Mouse (Mus musculus) neural tube, embryonic 15.5 days (tissue): ENCODE results near the gene Msi2. TPM values are rescaled to one million over a fixed set of nuclear protein-coding genes. Genes with fewer than 3 reads are reported as not detected.
A peak's percentile ranks its signal among the peaks of the same experiment; 100 is the strongest.

ENCODE experiments used
- ATAC-seq: fragments of 200-750 bp; cut with Nextera tagmentation; 2 replicates; pipeline ENCODE4 v1.8.0; 2017; ENCODE audit warnings: mild to moderate bottlenecking, moderate TSS enrichment, moderate library complexity; ENCODE audit not compliant: low FRiP score
- H3K27ac ChIP-seq: fragments of 300-500 bp; sonication (generic); replicated peaks from 2 replicates; pipeline ENCODE4 v1.5.1; 2015; ENCODE audit warnings: mild to moderate bottlenecking, inconsistent platforms
- H3K27me3 ChIP-seq: fragments of 300-500 bp; sonication (generic); replicated peaks from 2 replicates; pipeline ENCODE4 v1.6.1; 2015; ENCODE audit warnings: inconsistent platforms
- H3K36me3 ChIP-seq: fragments of 300-500 bp; sonication (generic); 2 replicates; pipeline ENCODE4 v1.6.1; 2015; ENCODE audit warnings: inconsistent platforms
- H3K4me1 ChIP-seq: fragments of 300-500 bp; sonication (generic); 2 replicates; pipeline ENCODE4 v1.6.1; 2015; ENCODE audit warnings: inconsistent platforms
- H3K4me2 ChIP-seq: fragments of 300-500 bp; sonication (generic); 2 replicates; pipeline ENCODE4 v1.6.1; 2015; ENCODE audit warnings: inconsistent platforms, mild to moderate bottlenecking, moderate library complexity
- H3K4me3 ChIP-seq: fragments of 300-500 bp; sonication (generic); replicated peaks from 2 replicates; pipeline ENCODE4 v1.5.1; 2015; ENCODE audit warnings: mild to moderate bottlenecking, inconsistent platforms
- H3K9ac ChIP-seq: fragments of 300-500 bp; sonication (generic); replicated peaks from 2 replicates; pipeline ENCODE4 v1.6.1; 2015; ENCODE audit warnings: mild to moderate bottlenecking, inconsistent platforms
- H3K9me3 ChIP-seq: fragments of 300-500 bp; sonication (generic); replicated peaks from 2 replicates; pipeline ENCODE4 v1.6.1; 2016; ENCODE audit warnings: inconsistent platforms
- WGBS: fragments of 180-500 bp; shearing (Covaris S2); methylation state at CpG from one replicate; pipeline ENCODE4 v1.1.7; 2015; ENCODE audit warnings: mixed read lengths; 5-methylcytosine and 5-hydroxymethylcytosine counted together
- polyA plus RNA-seq: library from polyadenylated mRNA; unstranded; fragments of >200 nt; fragmentation: Nextera tagmentation; extraction: Ambion mirVana; gene quantifications from 2 replicates; pipeline ENCODE4 v1.2.1, GENCODE M21; 2015

Msi2 gene
- polyA plus RNA-seq, 1 experiment from 2014 or later: 20.7 TPM

DNA sequence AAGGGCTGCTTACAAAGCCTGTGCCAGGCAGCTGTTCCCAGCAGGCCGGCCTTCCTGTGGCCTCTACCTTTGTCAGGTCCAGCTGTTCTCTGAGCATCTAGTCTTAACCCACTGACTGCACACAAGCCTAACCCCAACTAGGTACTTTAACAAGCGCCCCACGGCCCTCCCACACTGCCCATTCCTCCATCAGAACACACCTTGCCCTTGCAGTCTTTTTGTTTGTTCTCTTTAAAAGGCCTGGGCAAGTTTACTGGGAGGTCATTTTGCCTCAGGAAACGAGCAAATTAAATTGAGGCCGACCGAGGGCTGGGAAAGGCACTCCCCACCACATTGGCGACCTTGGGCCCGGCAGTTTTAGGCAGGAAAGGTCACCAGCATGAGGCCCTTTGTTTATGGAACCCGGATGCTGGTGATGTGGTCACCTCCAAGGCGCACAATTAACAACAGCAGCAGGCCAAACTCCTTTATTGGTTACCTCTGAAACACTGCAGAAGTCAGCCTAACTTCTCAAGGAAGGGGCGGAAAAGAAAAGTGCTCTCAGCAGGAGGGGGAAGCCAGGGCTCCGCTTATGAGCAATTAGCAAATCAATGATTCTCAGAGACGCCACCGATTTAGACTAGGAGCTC lies 28.4 kb downstream of the Msi2 start:
- Histone ChIP-seq H3K4me3 (no peak overlapping the region), H3K27ac (no peak overlapping the region), H3K4me1 (peaks cover 75% of the 10 kb centered on the region), H3K9ac (no peak overlapping the region), H3K36me3 (no peaks in the 10 kb centered on the region), H3K4me2 (no peak overlapping the region), H3K27me3 (no peaks in the 10 kb centered on the region), H3K9me3 (no peaks in the 10 kb centered on the region)
- no peak for ATAC-seq
- WGBS: 20% methylated on average over 14 of the region's 14 CpGs

GRCm38 (mm10) chr11:88688644-88689043 lies 29.7 kb downstream of the Msi2 start:
- no peak overlapping the region for H3K27ac ChIP-seq
- peaks cover 75% of the 10 kb centered on the region for H3K4me1 ChIP-seq
- no peaks in the 10 kb centered on the region for H3K27me3 ChIP-seq
- WGBS: 91% methylated on average over 8 of the region's 8 CpGs
- H3K4me2 ChIP-seq: no peak overlapping the region
- H3K9me3 ChIP-seq: no peaks in the 10 kb centered on the region
- H3K36me3 ChIP-seq: no peaks in the 10 kb centered on the region
- no peak overlapping the region for H3K9ac ChIP-seq
- H3K4me3 ChIP-seq: no peak overlapping the region
- no peak for ATAC-seq

DNA sequence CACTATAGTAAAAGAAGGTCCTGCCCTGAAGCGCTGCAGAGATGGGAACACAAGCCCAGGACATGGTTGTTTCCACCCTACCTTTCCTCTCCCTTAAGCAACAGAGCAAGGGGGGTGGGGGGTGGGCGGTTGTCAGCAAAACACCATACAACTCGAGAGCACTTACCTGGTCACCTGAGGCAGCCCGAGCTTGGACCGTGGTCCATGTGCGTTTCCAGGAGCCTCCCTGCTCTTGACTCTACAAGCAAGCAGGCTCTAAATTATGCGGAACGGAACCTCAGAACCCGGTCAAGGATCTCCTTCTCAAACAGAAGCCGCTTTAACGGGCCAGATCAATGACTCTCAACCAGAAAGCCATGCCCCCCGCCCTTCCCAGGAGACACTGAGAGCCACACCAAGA lies 30.6 kb downstream of the Msi2 start:
- Histone ChIP-seq H3K9me3 (no peaks in the 10 kb centered on the region), H3K27me3 (no peaks in the 10 kb centered on the region), H3K4me2 (no peak overlapping the region), H3K36me3 (no peaks in the 10 kb centered on the region), H3K4me1 (peaks cover 78% of the 10 kb centered on the region), H3K27ac (no peak overlapping the region; the same call in 1 of the 2 replicates), H3K4me3 (no peak overlapping the region), H3K9ac (no peak overlapping the region)
- WGBS: 80% methylated on average over 12 of the region's 12 CpGs
- no peak for ATAC-seq

- no peaks in the 10 kb centered on the region for H3K9me3 ChIP-seq
- H3K27me3 ChIP-seq: no peaks in the 10 kb centered on the region
- ATAC-seq: no peak
- WGBS: 52% methylated on average over 5 of the region's 5 CpGs
- H3K36me3 ChIP-seq: no peaks in the 10 kb centered on the region
- H3K9ac ChIP-seq: no peak overlapping the region
- H3K4me1 ChIP-seq: peaks cover 84% of the 10 kb centered on the region
- 0 out of 2 replicates have a peak overlapping the region, but pooled peaks have one; percentile 2 for H3K27ac ChIP-seq
- no peak overlapping the region for H3K4me3 ChIP-seq
- H3K4me2 ChIP-seq: no peak overlapping the region
These were observed 31.3 kb downstream of the Msi2 start for GRCm38 (mm10) chr11:88687010-88687409.

DNA sequence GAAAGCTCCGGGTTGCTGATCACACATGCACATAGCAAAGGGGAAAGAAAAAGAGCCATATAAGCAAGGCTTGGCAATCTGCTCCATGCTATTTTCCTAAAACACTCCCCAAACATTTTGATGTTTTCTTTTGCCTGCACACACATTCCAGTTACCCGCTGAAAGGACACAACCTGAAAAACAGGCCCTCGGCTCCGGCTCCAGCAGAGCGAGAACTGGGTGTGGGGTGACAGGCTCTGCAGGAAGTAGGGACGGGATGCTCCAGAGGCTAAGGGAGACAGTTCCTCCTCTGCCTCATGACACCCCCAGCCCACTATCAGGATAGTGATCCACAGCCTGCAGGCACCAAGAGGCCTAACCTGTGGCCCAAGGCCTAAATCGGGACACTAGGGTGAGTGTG lies 32.3 kb downstream of the Msi2 start:
- 50% methylated on average over 7 of the region's 7 CpGs for WGBS
- H3K9me3 ChIP-seq: no peaks in the 10 kb centered on the region
- no peaks in the 10 kb centered on the region for H3K27me3 ChIP-seq
- ATAC-seq: no peak
- H3K4me3 ChIP-seq: no peak overlapping the region
- H3K4me2 ChIP-seq: no peak overlapping the region
- peaks cover 83% of the 10 kb centered on the region for H3K4me1 ChIP-seq
- H3K36me3 ChIP-seq: no peaks in the 10 kb centered on the region
- no peak overlapping the region for H3K9ac ChIP-seq
- H3K27ac ChIP-seq: peak overlapping the region; percentile 54

GRCm38 (mm10) chr11:88683026-88683770 lies 35.1 kb downstream of the Msi2 start:
- ATAC-seq: no peak
- peaks cover 70% of the 10 kb centered on the region for H3K4me1 ChIP-seq
- 41% methylated on average over 14 of the region's 14 CpGs for WGBS
- no peaks in the 10 kb centered on the region for H3K27me3 ChIP-seq
- H3K9me3 ChIP-seq: no peaks in the 10 kb centered on the region
- no peak overlapping the region for H3K4me2 ChIP-seq
- peak overlapping the region; percentile 45; the same call in 1 of the 2 replicates for H3K27ac ChIP-seq
- no peak overlapping the region for H3K9ac ChIP-seq
- H3K36me3 ChIP-seq: no peaks in the 10 kb centered on the region; the same call in 1 of the 2 replicates
- no peak overlapping the region for H3K4me3 ChIP-seq

- H3K27ac ChIP-seq: peak overlapping the region; percentile 33
- H3K4me3 ChIP-seq: no peak overlapping the region
- H3K9ac ChIP-seq: no peak overlapping the region
- no peak for ATAC-seq
- WGBS: 72% methylated on average over 7 of the region's 7 CpGs
- no peaks in the 10 kb centered on the region; the same call in 1 of the 2 replicates for H3K36me3 ChIP-seq
- H3K9me3 ChIP-seq: no peaks in the 10 kb centered on the region
- no peak overlapping the region for H3K4me2 ChIP-seq
- H3K4me1 ChIP-seq: peaks cover 46% of the 10 kb centered on the region
- no peaks in the 10 kb centered on the region for H3K27me3 ChIP-seq
These were observed 41.0 kb downstream of the Msi2 start for GRCm38 (mm10) chr11:88677350-88677749.

- Histone ChIP-seq H3K9me3 (no peaks in the 10 kb centered on the region), H3K4me1 (peaks cover 40% of the 10 kb centered on the region), H3K4me2 (no peak overlapping the region), H3K4me3 (no peak overlapping the region), H3K27ac (peak overlapping the region; percentile 20; the same call in 1 of the 2 replicates), H3K36me3 (peaks cover under 1% of the 10 kb centered on the region; the same call in 1 of the 2 replicates), H3K9ac (no peak overlapping the region), H3K27me3 (no peaks in the 10 kb centered on the region)
- no peak for ATAC-seq
- 94% methylated on average over 2 of the region's 2 CpGs for WGBS
These were observed 41.7 kb downstream of the Msi2 start for GRCm38 (mm10) chr11:88676597-88676996.

- H3K27me3 ChIP-seq: no peaks in the 10 kb centered on the region
- peak; percentile 52; the same call in 1 of the 2 replicates for ATAC-seq
- no peak overlapping the region for H3K9ac ChIP-seq
- peaks cover 41% of the 10 kb centered on the region for H3K4me1 ChIP-seq
- no peak overlapping the region for H3K4me2 ChIP-seq
- peak overlapping the region; percentile 38 for H3K27ac ChIP-seq
- H3K4me3 ChIP-seq: no peak overlapping the region
- peaks cover 7% of the 10 kb centered on the region; the same call in 1 of the 2 replicates for H3K36me3 ChIP-seq
- WGBS: 64% methylated on average over 18 of the region's 18 CpGs
- H3K9me3 ChIP-seq: no peaks in the 10 kb centered on the region
These were observed 42.6 kb downstream of the Msi2 start for GRCm38 (mm10) chr11:88675526-88676353.

GRCm38 (mm10) chr11:88674075-88674474 lies 44.2 kb downstream of the Msi2 start:
- no peak overlapping the region for H3K4me3 ChIP-seq
- no peaks in the 10 kb centered on the region for H3K27me3 ChIP-seq
- no peaks in the 10 kb centered on the region for H3K9me3 ChIP-seq
- H3K4me2 ChIP-seq: no peak overlapping the region
- ATAC-seq: no peak
- peaks cover 46% of the 10 kb centered on the region for H3K4me1 ChIP-seq
- H3K27ac ChIP-seq: no peak overlapping the region
- WGBS: 95% methylated on average over 9 of the region's 9 CpGs
- H3K36me3 ChIP-seq: 0 out of 2 replicates have a peak, but pooled peaks cover 9% of the 10 kb centered on the region
- no peak overlapping the region for H3K9ac ChIP-seq

DNA sequence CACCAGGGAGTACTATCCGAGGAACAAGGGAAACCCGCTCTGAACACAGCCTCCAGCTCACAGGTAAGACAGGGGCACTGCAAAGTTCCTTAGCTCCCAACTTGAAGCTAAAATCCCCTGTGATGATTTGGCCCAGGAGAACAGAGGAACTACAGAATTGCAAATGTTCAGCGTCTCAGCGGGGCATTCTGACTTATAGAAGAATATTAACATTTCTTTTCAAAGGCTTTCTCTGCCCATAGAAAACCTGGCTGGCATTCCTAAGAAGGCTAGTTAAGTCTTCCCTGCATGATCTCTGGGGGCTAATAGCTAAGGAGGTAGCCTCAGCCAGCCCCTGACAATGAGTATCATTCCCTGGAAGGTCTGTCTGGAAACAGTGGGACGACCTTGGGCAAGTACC lies 47.4 kb downstream of the Msi2 start:
- Histone ChIP-seq H3K27me3 (no peaks in the 10 kb centered on the region), H3K9ac (no peak overlapping the region), H3K4me1 (peaks cover 35% of the 10 kb centered on the region), H3K4me2 (no peak overlapping the region), H3K27ac (no peak overlapping the region), H3K4me3 (no peak overlapping the region), H3K9me3 (no peaks in the 10 kb centered on the region), H3K36me3 (0 out of 2 replicates have a peak, but pooled peaks cover 12% of the 10 kb centered on the region)
- no peak for ATAC-seq
- WGBS: 74% methylated on average over 5 of the region's 5 CpGs
